Mouse (Mus musculus): ENCODE results near the gene Tnrc6b. TPM values are rescaled to one million over a fixed set of nuclear protein-coding genes. Genes with fewer than 3 reads are reported as not detected.

The Tnrc6b gene
- polyA plus RNA-seq, 1 experiment: 65.3 TPM

DNA sequence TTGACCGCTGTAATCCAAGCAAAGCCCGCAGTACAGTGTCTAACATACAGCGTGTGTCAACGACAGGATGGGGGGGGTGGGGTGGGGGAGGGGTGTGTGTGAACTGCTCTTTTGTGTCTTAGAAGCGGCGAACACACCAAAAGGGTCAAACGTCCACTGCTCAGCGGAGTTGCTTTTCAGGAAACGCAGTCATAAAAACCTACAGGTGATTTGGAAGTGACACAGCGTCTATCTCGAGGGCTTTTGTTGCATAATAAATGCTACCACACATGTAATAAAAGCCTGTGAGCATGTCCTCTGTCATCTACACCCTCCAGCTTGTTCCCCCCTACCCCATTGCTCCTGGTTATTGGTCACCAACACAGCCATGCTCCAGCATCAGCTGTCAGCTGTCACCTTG lies 4.5 kb upstream of the Tnrc6b start:
- TF ChIP-seq CTCF (IDR thresholded peaks at IDR 0.05; ENCODE audit: control insufficient read depth, insufficient read depth, low read length) (no peak), POLR2A (IDR thresholded peaks at IDR 0.05; ENCODE audit: borderline replicate concordance, control insufficient read depth, low read depth, low read length) (no peak)
- Histone ChIP-seq H3K4me1 (ENCODE audit: control insufficient read depth, insufficient read depth, low read length) (no peaks in the 10 kb centered on the region; the same call in 1 of the 2 replicates), H3K4me3 (replicated peaks; ENCODE audit: control insufficient read depth, low read depth, low read length) (peak overlapping the region; percentile 31), H3K27ac (ENCODE audit: control insufficient read depth, insufficient read depth, low read depth, low read length, poor library complexity) (peak overlapping the region; percentile 53)
- 4% methylated on average over 11 of the region's 11 CpGs for WGBS

DNA sequence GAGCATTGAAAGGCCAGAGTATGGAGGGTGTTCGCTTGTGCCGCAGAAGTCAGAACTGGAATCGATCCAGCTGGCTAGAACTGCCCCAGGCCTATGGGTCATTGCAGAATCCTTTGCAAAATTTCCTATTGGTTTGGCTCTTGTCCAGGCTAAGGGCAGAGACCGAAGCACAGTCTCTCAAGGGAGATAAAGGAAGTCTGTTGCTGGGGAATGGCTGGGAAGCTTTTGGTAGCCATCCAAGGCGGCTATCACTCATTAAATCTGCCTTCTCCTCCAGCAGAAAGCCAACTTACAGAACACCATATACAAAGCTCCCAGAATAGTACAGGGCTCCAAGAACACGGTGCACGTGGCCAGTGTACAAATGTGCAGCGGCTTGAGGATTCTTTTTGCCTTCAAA lies 4.0 kb upstream of the Tnrc6b start:
- H3K4me3 ChIP-seq (replicated peaks; ENCODE audit: control insufficient read depth, low read depth, low read length): no peak overlapping the region
- no peaks in the 10 kb centered on the region; the same call in 1 of the 2 replicates for H3K4me1 ChIP-seq (ENCODE audit: control insufficient read depth, insufficient read depth, low read length)
- WGBS: 20% methylated on average over 8 of the region's 8 CpGs
- H3K27ac ChIP-seq (ENCODE audit: control insufficient read depth, insufficient read depth, low read depth, low read length, poor library complexity): peak overlapping the region; percentile 53
- TF ChIP-seq CTCF (IDR thresholded peaks at IDR 0.05; ENCODE audit: control insufficient read depth, insufficient read depth, low read length) (no peak), POLR2A (IDR thresholded peaks at IDR 0.05; ENCODE audit: borderline replicate concordance, control insufficient read depth, low read depth, low read length) (no peak)

DNA sequence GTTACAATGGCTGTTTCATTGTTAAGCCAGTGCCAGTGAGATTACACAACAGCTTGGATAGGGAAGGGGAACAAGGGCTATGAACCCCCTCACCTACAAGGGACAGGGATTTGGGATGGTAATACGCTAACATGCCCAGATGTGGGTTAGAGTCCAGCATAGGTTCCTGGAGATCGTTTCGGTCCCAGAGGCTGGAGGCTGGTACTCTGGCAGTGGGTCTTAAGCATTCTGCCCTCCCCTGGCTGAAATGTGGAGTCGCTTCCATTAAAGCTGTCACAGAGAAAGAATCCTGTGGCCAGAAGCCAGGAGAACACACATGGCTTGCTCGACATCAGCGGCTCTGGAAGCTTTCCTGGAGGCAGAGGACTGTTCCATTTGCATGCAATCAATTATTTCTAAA lies 1.5 kb upstream of the Tnrc6b start:
- H3K27ac ChIP-seq (ENCODE audit: control insufficient read depth, insufficient read depth, low read depth, low read length, poor library complexity): no peak overlapping the region
- 71% methylated on average over 6 of the region's 6 CpGs for WGBS
- TF ChIP-seq CTCF (IDR thresholded peaks at IDR 0.05; ENCODE audit: control insufficient read depth, insufficient read depth, low read length): no peak
- TF ChIP-seq POLR2A (IDR thresholded peaks at IDR 0.05; ENCODE audit: borderline replicate concordance, control insufficient read depth, low read depth, low read length): no peak
- no peaks in the 10 kb centered on the region; the same call in 1 of the 2 replicates for H3K4me1 ChIP-seq (ENCODE audit: control insufficient read depth, insufficient read depth, low read length)
- H3K4me3 ChIP-seq (replicated peaks; ENCODE audit: control insufficient read depth, low read depth, low read length): no peak overlapping the region

DNA sequence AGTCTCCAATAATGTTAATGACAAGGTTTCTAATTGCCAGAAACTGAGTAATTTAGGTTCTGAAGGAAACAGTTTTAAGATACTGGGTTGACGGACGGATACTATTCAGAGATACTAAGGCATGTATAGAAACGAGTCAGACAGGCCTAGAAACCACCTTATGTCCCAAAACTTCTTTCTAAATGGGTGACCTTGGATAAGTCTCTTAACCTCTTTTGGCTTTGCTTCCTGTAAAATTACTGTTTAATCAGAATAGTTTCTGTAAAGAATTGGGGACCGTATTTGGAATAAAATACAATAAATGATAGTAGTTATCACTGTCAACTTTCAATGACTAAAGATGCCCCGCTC lies 881 bp upstream of the Tnrc6b start:
- Histone ChIP-seq H3K27ac (ENCODE audit: control insufficient read depth, insufficient read depth, low read depth, low read length, poor library complexity) (peak overlapping the region; percentile 95; the same call in 1 of the 2 replicates), H3K4me3 (replicated peaks; ENCODE audit: control insufficient read depth, low read depth, low read length) (peak overlapping the region; percentile 67), H3K4me1 (ENCODE audit: control insufficient read depth, insufficient read depth, low read length) (no peaks in the 10 kb centered on the region; the same call in 1 of the 2 replicates)
- 25% methylated on average over 5 of the region's 5 CpGs for WGBS
- TF ChIP-seq CTCF (IDR thresholded peaks at IDR 0.05; ENCODE audit: control insufficient read depth, insufficient read depth, low read length) (no peak), POLR2A (IDR thresholded peaks at IDR 0.05; ENCODE audit: borderline replicate concordance, control insufficient read depth, low read depth, low read length) (no peak)

DNA sequence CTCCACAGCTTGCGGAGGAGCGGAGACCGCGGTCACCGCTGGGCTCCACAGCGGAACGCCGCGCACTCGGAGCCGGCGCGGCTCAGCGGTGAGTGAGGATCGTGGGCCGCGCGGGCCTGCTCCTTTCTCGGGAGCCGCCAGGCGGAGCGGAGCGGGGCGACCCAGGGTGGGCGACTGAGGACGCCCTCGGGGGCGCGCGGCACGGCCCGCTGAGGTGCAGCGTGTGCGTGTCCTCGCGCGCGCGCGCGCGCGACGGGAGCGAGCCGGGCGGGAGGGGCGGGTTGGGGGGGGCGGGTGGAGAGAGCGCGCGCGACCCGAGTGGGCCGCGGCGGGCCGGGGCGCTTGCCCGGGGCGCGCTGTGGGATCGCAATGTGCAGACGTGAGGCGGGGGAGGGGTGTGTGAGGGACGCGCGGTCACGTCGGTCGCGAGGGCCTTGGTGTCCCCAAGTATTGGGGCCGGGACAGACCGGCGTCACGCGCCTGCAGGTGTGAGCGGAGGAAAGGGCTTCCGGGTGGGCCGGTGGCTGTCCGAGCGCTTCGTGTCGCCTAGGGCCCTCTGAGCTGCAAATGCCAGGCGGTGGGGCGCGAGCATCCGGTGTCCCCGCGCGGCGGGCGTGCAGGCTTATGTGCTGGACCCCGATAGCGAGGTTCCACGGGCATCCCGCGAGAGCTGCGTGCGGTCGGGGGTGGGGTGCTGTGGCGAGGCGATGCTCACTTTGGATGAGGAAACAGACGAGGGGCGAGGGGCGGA lies 463 bp downstream of the Tnrc6b start:
- H3K4me1 ChIP-seq (ENCODE audit: control insufficient read depth, insufficient read depth, low read length): no peaks in the 10 kb centered on the region; the same call in 1 of the 2 replicates
- TF ChIP-seq POLR2A (IDR thresholded peaks at IDR 0.05; ENCODE audit: borderline replicate concordance, control insufficient read depth, low read depth, low read length) (0 out of 2 replicates have a peak, but pooled peaks have one; percentile 27), CTCF (IDR thresholded peaks at IDR 0.05; ENCODE audit: control insufficient read depth, insufficient read depth, low read length) (no peak)
- H3K27ac ChIP-seq (ENCODE audit: control insufficient read depth, insufficient read depth, low read depth, low read length, poor library complexity): peak overlapping the region; percentile 89
- 1% methylated on average over 100 of the region's 106 CpGs for WGBS
- H3K4me3 ChIP-seq (replicated peaks; ENCODE audit: control insufficient read depth, low read depth, low read length): peak overlapping the region; percentile 94

DNA sequence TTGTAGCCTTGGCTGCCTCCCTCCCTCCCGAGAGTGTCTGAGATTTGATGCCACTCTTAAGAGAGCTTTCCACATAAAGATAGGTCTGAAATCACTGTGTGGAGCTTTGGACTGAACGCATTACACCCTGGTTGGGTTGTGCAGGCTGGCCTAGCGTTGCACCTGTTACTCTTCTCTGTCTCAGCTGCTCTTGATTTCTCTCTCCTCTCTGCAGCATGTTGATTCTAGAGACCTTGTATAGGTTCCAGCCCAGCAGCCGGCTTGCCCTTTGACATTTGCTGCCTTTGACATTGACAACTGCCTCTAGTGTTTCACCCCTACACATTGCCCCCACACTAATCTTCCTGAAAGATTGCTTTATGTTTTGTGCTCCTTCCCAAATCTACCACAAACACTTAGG lies 3.2 kb downstream of the Tnrc6b start:
- no peak for TF ChIP-seq POLR2A (IDR thresholded peaks at IDR 0.05; ENCODE audit: borderline replicate concordance, control insufficient read depth, low read depth, low read length)
- no peak for TF ChIP-seq CTCF (IDR thresholded peaks at IDR 0.05; ENCODE audit: control insufficient read depth, insufficient read depth, low read length)
- H3K4me3 ChIP-seq (replicated peaks; ENCODE audit: control insufficient read depth, low read depth, low read length): no peak overlapping the region
- WGBS: 86% methylated on average over 4 of the region's 4 CpGs
- H3K4me1 ChIP-seq (ENCODE audit: control insufficient read depth, insufficient read depth, low read length): no peaks in the 10 kb centered on the region; the same call in 1 of the 2 replicates
- no peak overlapping the region for H3K27ac ChIP-seq (ENCODE audit: control insufficient read depth, insufficient read depth, low read depth, low read length, poor library complexity)

DNA sequence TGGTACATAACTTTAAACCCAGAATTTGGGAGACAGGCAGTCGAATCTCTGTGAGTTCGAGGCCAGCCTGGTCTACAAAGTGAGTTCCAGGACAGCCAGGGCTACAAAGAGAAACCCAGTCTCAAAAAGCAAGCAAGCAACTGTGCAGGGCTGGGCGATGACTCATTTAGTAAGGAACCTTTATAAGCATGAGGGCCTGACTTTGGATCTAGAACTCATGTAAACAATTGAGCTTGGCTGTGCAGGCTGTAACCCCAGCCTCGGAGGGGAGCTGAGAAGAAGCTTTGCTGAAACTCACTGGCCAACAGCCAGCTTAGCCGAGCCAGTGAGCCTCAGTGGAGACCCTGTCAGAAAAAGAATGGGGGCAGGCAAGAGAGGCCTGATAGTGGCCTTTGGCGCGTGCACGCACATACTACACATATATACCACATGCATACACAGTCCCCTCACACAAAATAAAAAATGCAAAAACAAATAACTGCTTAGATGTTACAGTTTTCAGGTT lies 5.6 kb downstream of the Tnrc6b start:
- 82% methylated on average over 8 of the region's 8 CpGs for WGBS
- Histone ChIP-seq H3K27ac (ENCODE audit: control insufficient read depth, insufficient read depth, low read depth, low read length, poor library complexity) (no peak overlapping the region), H3K4me1 (ENCODE audit: control insufficient read depth, insufficient read depth, low read length) (no peaks in the 10 kb centered on the region; the same call in 1 of the 2 replicates), H3K4me3 (replicated peaks; ENCODE audit: control insufficient read depth, low read depth, low read length) (no peak overlapping the region)
- TF ChIP-seq CTCF (IDR thresholded peaks at IDR 0.05; ENCODE audit: control insufficient read depth, insufficient read depth, low read length) (no peak), POLR2A (IDR thresholded peaks at IDR 0.05; ENCODE audit: borderline replicate concordance, control insufficient read depth, low read depth, low read length) (no peak)

DNA sequence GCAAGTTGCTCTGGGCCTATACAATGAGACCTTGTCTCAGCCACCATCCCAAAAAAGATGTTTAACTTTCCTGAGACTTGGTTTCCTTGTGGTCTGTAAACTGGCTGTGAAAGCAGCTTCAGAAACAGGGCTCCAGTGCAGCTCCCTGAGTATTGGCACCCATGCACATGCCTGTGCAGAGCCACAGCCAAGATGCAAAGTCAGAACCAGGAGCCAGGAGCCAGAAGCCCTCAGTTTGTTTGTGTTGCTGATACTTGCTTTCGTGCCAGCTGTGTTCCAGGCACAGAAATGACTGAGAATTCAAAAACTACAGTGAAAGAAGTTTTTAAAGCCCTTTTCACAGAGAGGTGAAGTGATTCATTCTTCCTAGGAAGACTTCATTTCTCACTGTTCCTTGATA lies 6.3 kb downstream of the Tnrc6b start:
- no peak overlapping the region for H3K4me3 ChIP-seq (replicated peaks; ENCODE audit: control insufficient read depth, low read depth, low read length)
- TF ChIP-seq CTCF (IDR thresholded peaks at IDR 0.05; ENCODE audit: control insufficient read depth, insufficient read depth, low read length) (no peak), POLR2A (IDR thresholded peaks at IDR 0.05; ENCODE audit: borderline replicate concordance, control insufficient read depth, low read depth, low read length) (no peak)
- H3K4me1 ChIP-seq (ENCODE audit: control insufficient read depth, insufficient read depth, low read length): no peaks in the 10 kb centered on the region
- H3K27ac ChIP-seq (ENCODE audit: control insufficient read depth, insufficient read depth, low read depth, low read length, poor library complexity): no peak overlapping the region
- WGBS: 71% methylated on average over 1 of the region's 1 CpGs

Data from bone marrow, adult 2 months (tissue).